Mouse (Mus musculus) embryo, embryonic 10.5 days (tissue): ENCODE results near the gene Nudt10.
"Not testable (repeated sequence)": the region's sequence is repeated elsewhere in the genome, so short reads cannot be mapped to it uniquely, and the experiment has no call there.

Experiments
- DNase-seq: peaks from one replicate; pipeline ENCODE4 v3.0.0-alpha.2; 2015; ENCODE audit warnings: low spot score

Gene Nudt10

GRCm38 (mm10) chrX:6172823-6173640 is at the start of gene Nudt10:
Nudt10 (minus strand) TSS chrX:6173015.
- DNase-seq: not testable (repeated sequence)

GRCm38 (mm10) chrX:6172136-6172822 is 536 bp downstream of the Nudt10 start:
- DNase-seq: not testable (repeated sequence)

- DNase-seq: peak; percentile 4
These were observed 1.1 kb downstream of the Nudt10 start for GRCm38 (mm10) chrX:6171718-6172117.
